Mouse (Mus musculus): Measurements from ENCODE around the gene Kcnj16. TPM values are rescaled to one million over a fixed set of nuclear protein-coding genes. Genes with fewer than 3 reads are reported as not detected.

Gene Kcnj16
- total and polyA plus RNA-seq, 3 experiments: 0.07 TPM; not detected in 2

- Histone ChIP-seq H3K27me3 (ENCODE audit: control insufficient read depth, insufficient read depth, low read length) (no peaks in the 10 kb centered on the region), H3K36me3 (ENCODE audit: control insufficient read depth, insufficient read depth, low read length) (no peaks in the 10 kb centered on the region), H3K4me1 (ENCODE audit: control insufficient read depth, insufficient read depth, low read length) (no peaks in the 10 kb centered on the region), H3K9ac (ENCODE audit: low read depth, low read length) (no peak overlapping the region), H3K79me2 (replicated peaks; ENCODE audit: control insufficient read depth, insufficient read depth, low read length) (no peaks in the 10 kb centered on the region), H3K4me3 (no peak overlapping the region), H3K27ac (no peak overlapping the region)
- no peak for DNase-seq
- intact Hi-C loops (cut with DNase I): no loop called here
- WGBS: 27% methylated on average over 5 of the region's 5 CpGs
- TF ChIP-seq EP300 (IDR thresholded peaks at IDR 0.05; ENCODE audit: insufficient read depth, low read depth, low read length) (no peak), CTCF (IDR thresholded peaks at IDR 0.05) (no peak), POLR2A (IDR thresholded peaks at IDR 0.05; ENCODE audit: insufficient read depth, low read depth, low read length) (no peak)
Measured at GRCm38 (mm10) chr11:110961592-110962021, 6.2 kb upstream of the Kcnj16 start.

- 82% methylated on average over 11 of the region's 11 CpGs for WGBS
- TF ChIP-seq EP300 (IDR thresholded peaks at IDR 0.05; ENCODE audit: insufficient read depth, low read depth, low read length) (no peak), POLR2A (IDR thresholded peaks at IDR 0.05; ENCODE audit: insufficient read depth, low read depth, low read length) (no peak), CTCF (IDR thresholded peaks at IDR 0.05) (no peak)
Measured at GRCm38 (mm10) chr11:110967019-110967761, 643 bp upstream of the Kcnj16 start.

GRCm38 (mm10) chr11:110968901-110969300, 1.1 kb downstream of the Kcnj16 start:
- H3K9ac ChIP-seq (ENCODE audit: low read depth, low read length): no peak overlapping the region
- DNase-seq: no peak
- no peaks in the 10 kb centered on the region for H3K4me1 ChIP-seq (ENCODE audit: control insufficient read depth, insufficient read depth, low read length)
- no peak overlapping the region for H3K27ac ChIP-seq
- no peaks in the 10 kb centered on the region for H3K27me3 ChIP-seq (ENCODE audit: control insufficient read depth, insufficient read depth, low read length)
- no peaks in the 10 kb centered on the region for H3K79me2 ChIP-seq (replicated peaks; ENCODE audit: control insufficient read depth, insufficient read depth, low read length)
- TF ChIP-seq EP300 (IDR thresholded peaks at IDR 0.05; ENCODE audit: insufficient read depth, low read depth, low read length): no peak
- no peak for TF ChIP-seq CTCF (IDR thresholded peaks at IDR 0.05)
- no peak for TF ChIP-seq POLR2A (IDR thresholded peaks at IDR 0.05; ENCODE audit: insufficient read depth, low read depth, low read length)
- no peaks in the 10 kb centered on the region for H3K36me3 ChIP-seq (ENCODE audit: control insufficient read depth, insufficient read depth, low read length)
- intact Hi-C loops (cut with DNase I): no loop called here
- H3K4me3 ChIP-seq: no peak overlapping the region

More at GRCm38 (mm10) chr11:110967019-110967761, 643 bp upstream of the Kcnj16 start:
- no peaks in the 10 kb centered on the region for H3K27me3 ChIP-seq (ENCODE audit: control insufficient read depth, insufficient read depth, low read length)
- H3K9ac ChIP-seq (ENCODE audit: low read depth, low read length): no peak overlapping the region
- H3K27ac ChIP-seq: no peak overlapping the region
- intact Hi-C loops (cut with DNase I): no loop called here
- no peak overlapping the region for H3K4me3 ChIP-seq
- no peaks in the 10 kb centered on the region for H3K79me2 ChIP-seq (replicated peaks; ENCODE audit: control insufficient read depth, insufficient read depth, low read length)
- no peaks in the 10 kb centered on the region for H3K36me3 ChIP-seq (ENCODE audit: control insufficient read depth, insufficient read depth, low read length)
- H3K4me1 ChIP-seq (ENCODE audit: control insufficient read depth, insufficient read depth, low read length): no peaks in the 10 kb centered on the region
- DNase-seq: no peak

GRCm38 (mm10) chr11:110985508-110985907, 17.7 kb downstream of the Kcnj16 start:
- DNase-seq: no peak
- Histone ChIP-seq H3K9ac (ENCODE audit: low read depth, low read length) (no peak overlapping the region), H3K27ac (no peak overlapping the region), H3K79me2 (replicated peaks; ENCODE audit: control insufficient read depth, insufficient read depth, low read length) (no peaks in the 10 kb centered on the region), H3K4me3 (no peak overlapping the region), H3K27me3 (ENCODE audit: control insufficient read depth, insufficient read depth, low read length) (no peaks in the 10 kb centered on the region), H3K4me1 (ENCODE audit: control insufficient read depth, insufficient read depth, low read length) (no peaks in the 10 kb centered on the region; the same call in 1 of the 2 replicates), H3K36me3 (ENCODE audit: control insufficient read depth, insufficient read depth, low read length) (no peaks in the 10 kb centered on the region)
- 89% methylated on average over 1 of the region's 1 CpGs for WGBS
- TF ChIP-seq POLR2A (IDR thresholded peaks at IDR 0.05; ENCODE audit: insufficient read depth, low read depth, low read length): no peak
- TF ChIP-seq EP300 (IDR thresholded peaks at IDR 0.05; ENCODE audit: insufficient read depth, low read depth, low read length): no peak
- intact Hi-C loops (cut with DNase I): no loop called here

GRCm38 (mm10) chr11:110985949-110986348, 18.1 kb downstream of the Kcnj16 start:
- H3K79me2 ChIP-seq (replicated peaks; ENCODE audit: control insufficient read depth, insufficient read depth, low read length): no peaks in the 10 kb centered on the region
- no peaks in the 10 kb centered on the region for H3K36me3 ChIP-seq (ENCODE audit: control insufficient read depth, insufficient read depth, low read length)
- no peaks in the 10 kb centered on the region for H3K27me3 ChIP-seq (ENCODE audit: control insufficient read depth, insufficient read depth, low read length)
- DNase-seq: peak in 1 of 2 experiments; percentile 2
- TF ChIP-seq CTCF (IDR thresholded peaks at IDR 0.05) (no peak), EP300 (IDR thresholded peaks at IDR 0.05; ENCODE audit: insufficient read depth, low read depth, low read length) (no peak), POLR2A (IDR thresholded peaks at IDR 0.05; ENCODE audit: insufficient read depth, low read depth, low read length) (no peak)
- H3K4me1 ChIP-seq (ENCODE audit: control insufficient read depth, insufficient read depth, low read length): no peaks in the 10 kb centered on the region; the same call in 1 of the 2 replicates
- H3K9ac ChIP-seq (ENCODE audit: low read depth, low read length): no peak overlapping the region
- 52% methylated on average over 3 of the region's 3 CpGs for WGBS
- no peak overlapping the region for H3K27ac ChIP-seq
- intact Hi-C loops (cut with DNase I): no loop called here
- H3K4me3 ChIP-seq: no peak overlapping the region

- peak in 1 of 2 experiments; percentile 40 for DNase-seq
- Histone ChIP-seq H3K9ac (ENCODE audit: low read depth, low read length) (no peak overlapping the region), H3K4me3 (no peak overlapping the region), H3K4me1 (ENCODE audit: control insufficient read depth, insufficient read depth, low read length) (peaks cover 1% of the 10 kb centered on the region; the same call in 1 of the 2 replicates), H3K27me3 (ENCODE audit: control insufficient read depth, insufficient read depth, low read length) (no peaks in the 10 kb centered on the region), H3K36me3 (ENCODE audit: control insufficient read depth, insufficient read depth, low read length) (no peaks in the 10 kb centered on the region), H3K27ac (peak overlapping the region; percentile 24), H3K79me2 (replicated peaks; ENCODE audit: control insufficient read depth, insufficient read depth, low read length) (no peaks in the 10 kb centered on the region)
- no peak for TF ChIP-seq POLR2A (IDR thresholded peaks at IDR 0.05; ENCODE audit: insufficient read depth, low read depth, low read length)
- no peak for TF ChIP-seq CTCF (IDR thresholded peaks at IDR 0.05)
- 0 out of 2 replicates have a peak, but pooled peaks have one; percentile 42 for TF ChIP-seq EP300 (IDR thresholded peaks at IDR 0.05; ENCODE audit: insufficient read depth, low read depth, low read length)
- 31% methylated on average over 4 of the region's 4 CpGs for WGBS
- intact Hi-C loops (cut with DNase I): no loop called here
Measured at GRCm38 (mm10) chr11:110993616-110994015, 25.8 kb downstream of the Kcnj16 start.

All from heart, adult 2 months (tissue).